In the genomic region with DNA sequence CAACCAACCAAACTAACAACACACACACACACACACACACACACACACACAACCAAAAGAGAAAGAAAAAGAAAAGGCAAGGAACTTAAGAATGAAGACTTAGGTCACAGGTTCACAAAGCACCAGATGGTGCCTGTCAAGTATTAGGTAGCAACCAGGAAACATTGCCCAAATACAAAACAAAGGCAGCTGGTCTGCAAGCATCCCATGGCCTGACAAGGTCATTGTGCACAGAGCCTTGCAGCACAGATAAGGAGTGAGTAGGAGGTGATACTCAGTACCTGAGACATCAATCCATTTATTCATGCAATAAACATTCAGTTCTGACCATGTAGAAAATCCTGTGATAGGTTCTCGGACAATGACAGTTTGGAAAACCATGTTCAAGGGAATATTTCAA, we compare ENCODE assay signal across 25 mouse cellular contexts.
DNase-seq lines count a peak whose midpoint lies in the region; ATAC-seq and TF ChIP-seq lines count a peak whose summit lies in the region.
"Had no signal": no experiment of that assay in that cellular context is flagged by ENCODE, and none has a peak within 500 bp of the region (broad histone marks: within the 10 kb centered on the region; RNA-seq: fewer than 3 reads in every experiment).

No protein-coding gene starts in this region.

- H3K9me3 ChIP-seq in kidney, postnatal 0 days (replicated peaks; ENCODE audit: low read length) = no peaks in the 10 kb centered on the region
- H3K9me3 ChIP-seq: forebrain, embryonic 10.5 days; forebrain, embryonic 13.5 days; hindbrain, embryonic 10.5 days; hindbrain, embryonic 13.5 days had no signal

- H3K4me1 ChIP-seq in kidney, postnatal 0 days (replicated peaks; ENCODE audit: insufficient read depth, low read length) = no peaks in the 10 kb centered on the region
- H3K4me1 ChIP-seq: forebrain, embryonic 10.5 days; forebrain, embryonic 13.5 days; hindbrain, embryonic 10.5 days; hindbrain, embryonic 13.5 days had no signal

- no peak overlapping the region for H3K27ac ChIP-seq in kidney, postnatal 0 days
- H3K27ac ChIP-seq: forebrain, embryonic 10.5 days; forebrain, embryonic 13.5 days; gastrocnemius, adult 2 months; hindbrain, embryonic 10.5 days; hindbrain, embryonic 13.5 days had no signal

- no peak; the same call in 1 of the 2 replicates for ATAC-seq in kidney, postnatal 0 days (replicated peaks; ENCODE audit: low FRiP score, low read depth)
- ATAC-seq: forebrain, embryonic 13.5 days; forebrain, embryonic 16.5 days; hindbrain, embryonic 16.5 days; Patski had no signal

- no peak overlapping the region for H3K4me2 ChIP-seq in kidney, postnatal 0 days (ENCODE audit: low read length)
- H3K4me2 ChIP-seq: forebrain, embryonic 13.5 days; heart, embryonic 11.5 days; hindbrain, embryonic 13.5 days had no signal

- H3K4me3 ChIP-seq in kidney, postnatal 0 days (replicated peaks; ENCODE audit: low read depth, low read length) = no peak overlapping the region
- H3K4me3 ChIP-seq: forebrain, embryonic 10.5 days; forebrain, embryonic 13.5 days; gastrocnemius, adult 2 months; hindbrain, embryonic 10.5 days; hindbrain, embryonic 13.5 days had no signal

- no peaks in the 10 kb centered on the region for H3K27me3 ChIP-seq in kidney, postnatal 0 days (ENCODE audit: insufficient read depth, low read length)
- H3K27me3 ChIP-seq: forebrain, embryonic 13.5 days; hindbrain, embryonic 13.5 days had no signal

- no peak overlapping the region for H3K9ac ChIP-seq in kidney, postnatal 0 days (ENCODE audit: low read depth, low read length)
- H3K9ac ChIP-seq: forebrain, embryonic 13.5 days; hindbrain, embryonic 13.5 days had no signal

- no peaks in the 10 kb centered on the region for H3K36me3 ChIP-seq in kidney, postnatal 0 days (ENCODE audit: insufficient read depth, low read length)
- H3K36me3 ChIP-seq: forebrain, embryonic 10.5 days; G1E; hindbrain, embryonic 10.5 days; hindbrain, embryonic 13.5 days had no signal

- no peak for TF ChIP-seq CTCF in kidney, postnatal 0 days (IDR thresholded peaks at IDR 0.05; ENCODE audit: low read depth)

- 20% methylated on average over 1 of the region's 1 CpGs for whole genome bisulfite sequencing in kidney, postnatal 0 days

- peak; percentile 27 for DNase-seq in embryo, embryonic 10 days (ENCODE audit: low spot score)
- no peak for DNase-seq in embryo, embryonic 9.5 days (ENCODE audit: extremely low spot score)
- peak; percentile 49 for DNase-seq in kidney, postnatal 0 days (ENCODE audit: low spot score)
- no peak for DNase-seq in kidney, postnatal 25 days
- peak; percentile 14 for DNase-seq in embryo, embryonic 11 days
- DNase-seq in heart, postnatal 4 days = no peak
- no peak for DNase-seq in urinary bladder, postnatal 4 days (ENCODE audit: low spot score in 2 of 2)
- DNase-seq: adrenal gland, adult 2 months; adrenal gland, postnatal 14 days; cerebellum, adult 11-12 months; cerebellum, adult 8-10 months; cerebellum, postnatal 10 days; cerebellum, postnatal 36 days; gastrocnemius, adult 2 months; gastrocnemius, postnatal 14 days; heart, adult 11 months had no signal

Comparison
In these comparisons a context has a peak if more than half of its experiments do, and no peak if none do; other contexts are left out.
1. DNase-seq: peak in embryo, embryonic 10 days (single experiment), kidney, postnatal 0 days (single experiment) and embryo, embryonic 11 days (single experiment); none in embryo, embryonic 9.5 days (single experiment), kidney, postnatal 25 days (0 of 2), heart, postnatal 4 days (single experiment) and urinary bladder, postnatal 4 days (0 of 2).